Mouse (Mus musculus) cerebellum, postnatal 4 days (tissue): ENCODE measurements around the gene Clic4.

Experiments
- DNase-seq, 2 experiments: peaks; one replicate each; pipeline ENCODE4 v3.0.0; 2022; ENCODE audit warnings: low spot score in 2 of 2, mixed read lengths in 1 of 2

The Clic4 gene

DNA sequence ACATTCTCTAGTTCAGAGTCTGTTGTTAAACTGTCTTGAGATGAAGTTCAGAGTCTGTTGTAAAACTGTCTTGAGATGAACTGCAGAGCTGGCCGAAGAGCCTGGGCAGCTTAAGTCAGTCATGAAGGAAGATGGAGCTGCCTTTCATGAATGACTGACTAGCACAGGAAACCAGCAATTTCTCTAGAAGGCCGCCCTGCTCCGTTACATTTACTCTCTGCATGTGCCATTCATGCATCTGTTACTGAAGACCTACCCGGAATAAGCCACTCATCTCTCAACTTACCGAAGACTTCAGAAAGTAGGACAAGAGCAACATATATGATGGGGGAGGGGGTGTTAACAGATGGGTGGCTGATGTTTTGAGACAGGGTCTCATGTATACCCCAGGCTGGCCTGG is 40.1 kb downstream of the Clic4 start:
- DNase-seq = no peak

DNA sequence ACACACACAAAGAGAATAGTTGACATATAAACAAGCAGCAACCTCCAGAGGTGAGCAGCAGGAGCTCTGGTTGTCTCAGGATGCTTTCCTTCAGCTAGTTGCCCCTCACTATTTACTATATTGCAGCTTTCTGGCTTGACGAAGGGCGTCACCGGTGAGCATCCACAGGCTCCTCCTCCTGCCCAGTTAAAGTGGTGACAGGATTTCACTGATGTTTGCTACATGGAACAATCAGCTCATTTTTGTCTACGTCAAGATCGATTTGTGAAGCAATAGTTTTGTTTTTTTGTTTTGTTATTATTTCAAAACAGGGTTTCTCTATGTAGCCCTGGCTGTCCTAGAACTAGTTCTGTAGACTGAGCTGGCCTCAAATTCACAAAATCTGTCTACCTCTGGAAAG is 41.1 kb downstream of the Clic4 start:
- no peak for DNase-seq

DNA sequence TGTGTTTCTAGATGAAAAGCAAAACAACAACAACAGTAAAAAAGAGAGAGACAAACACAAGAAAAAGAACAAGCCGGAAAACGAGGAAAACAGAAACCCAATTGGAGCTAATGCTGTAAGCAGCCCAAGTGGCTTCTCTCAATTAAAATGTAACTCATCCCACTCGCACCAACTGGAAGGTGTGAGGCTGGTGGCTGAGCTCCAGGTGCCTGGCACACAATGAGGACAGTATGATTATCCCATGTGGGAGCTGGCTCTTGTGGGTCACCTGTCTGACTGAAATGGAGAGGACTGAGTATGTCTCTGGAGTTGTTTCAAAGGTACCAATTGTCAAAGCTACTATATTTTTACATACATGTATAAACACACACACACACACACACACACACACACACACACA is 41.5 kb downstream of the Clic4 start:
- DNase-seq = no peak

DNA sequence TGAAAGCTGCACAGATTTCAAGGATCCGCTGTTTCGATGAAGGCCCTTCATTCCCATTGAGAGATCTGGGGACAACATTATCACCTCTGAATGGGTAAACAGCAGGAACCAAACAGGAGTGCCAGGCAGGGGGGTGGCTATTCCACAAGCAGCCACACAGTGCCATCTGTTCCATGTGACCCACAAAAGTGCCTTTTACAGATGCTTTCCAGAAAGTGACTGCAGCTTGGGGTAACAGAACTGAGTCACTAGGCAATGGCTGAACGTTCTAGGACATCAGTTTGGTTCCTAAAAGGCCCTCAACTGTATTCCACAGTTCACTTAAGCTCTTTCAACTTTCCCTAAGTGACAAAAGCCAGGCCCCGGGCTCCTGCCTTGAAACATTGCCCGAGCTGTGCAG is 42.0 kb downstream of the Clic4 start:
- DNase-seq = no peak

DNA sequence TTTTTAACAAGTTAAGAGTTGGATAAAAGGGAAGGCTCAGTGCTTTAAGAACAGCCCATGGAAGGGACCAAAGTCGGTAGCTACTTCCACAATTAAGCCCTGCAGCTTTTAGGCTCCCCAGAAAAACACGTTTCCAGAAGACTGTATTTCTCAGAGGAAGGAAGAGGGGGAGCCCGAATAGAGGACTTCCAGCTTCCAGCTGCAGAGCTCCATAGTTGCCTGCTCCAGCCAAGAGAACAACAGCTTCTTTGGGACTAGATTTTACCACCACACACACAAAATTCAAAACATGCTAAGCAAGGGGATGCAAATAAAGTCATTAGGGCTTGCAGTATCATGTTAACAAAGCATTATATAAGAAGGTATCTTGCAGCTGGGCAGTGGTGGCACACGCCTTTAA is 42.7 kb downstream of the Clic4 start:
- no peak for DNase-seq

DNA sequence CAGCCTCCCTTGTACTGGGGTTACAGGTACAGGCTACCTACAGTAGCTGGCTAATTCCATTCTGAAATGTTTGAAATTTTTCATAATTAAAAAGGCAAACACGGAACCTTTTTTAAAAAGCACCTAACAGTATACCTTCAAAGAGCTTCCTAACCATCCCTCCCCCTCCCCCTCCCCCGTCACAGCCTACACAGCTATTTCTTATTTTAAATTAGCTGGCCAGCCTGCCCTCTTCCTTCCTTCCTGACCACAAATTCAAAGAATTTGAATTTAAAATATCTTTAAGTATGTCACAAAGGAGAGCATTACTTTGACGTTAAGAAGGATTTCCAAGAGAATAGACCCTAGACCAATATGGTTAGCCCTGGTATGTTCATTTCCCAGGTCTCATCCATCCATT is 44.5 kb downstream of the Clic4 start:
- no peak for DNase-seq

DNA sequence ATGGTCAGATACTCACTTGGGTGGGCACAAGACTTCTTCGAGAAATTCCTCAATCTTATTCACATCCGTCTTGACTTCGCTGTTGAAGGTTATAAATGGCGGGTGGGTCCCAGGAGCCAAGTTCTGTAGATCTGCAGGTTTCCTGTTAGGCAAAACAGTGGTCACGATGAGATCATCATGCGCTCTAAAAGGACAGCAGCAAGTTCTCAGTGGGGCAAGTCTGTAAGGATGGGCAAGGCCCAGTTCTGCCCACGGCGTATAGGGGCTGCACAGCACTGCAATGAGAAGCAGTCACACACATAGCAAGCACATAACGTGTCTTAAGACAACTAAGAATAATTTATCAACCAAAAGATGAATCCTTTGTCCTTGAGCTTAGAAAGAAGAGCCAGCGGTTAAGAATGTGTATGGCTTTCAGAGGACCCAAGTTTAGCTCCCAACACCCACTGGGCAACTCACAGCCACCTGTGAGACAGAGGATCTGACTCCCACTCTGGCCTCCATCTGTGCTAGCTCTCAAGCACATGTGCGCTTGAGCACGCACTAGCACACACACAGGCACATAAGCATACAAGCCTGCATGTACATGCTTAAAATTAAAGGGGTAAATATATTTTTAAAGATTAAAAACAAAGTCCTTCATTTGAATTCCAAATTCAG is 46.5 kb downstream of the Clic4 start:
- no peak for DNase-seq

DNA sequence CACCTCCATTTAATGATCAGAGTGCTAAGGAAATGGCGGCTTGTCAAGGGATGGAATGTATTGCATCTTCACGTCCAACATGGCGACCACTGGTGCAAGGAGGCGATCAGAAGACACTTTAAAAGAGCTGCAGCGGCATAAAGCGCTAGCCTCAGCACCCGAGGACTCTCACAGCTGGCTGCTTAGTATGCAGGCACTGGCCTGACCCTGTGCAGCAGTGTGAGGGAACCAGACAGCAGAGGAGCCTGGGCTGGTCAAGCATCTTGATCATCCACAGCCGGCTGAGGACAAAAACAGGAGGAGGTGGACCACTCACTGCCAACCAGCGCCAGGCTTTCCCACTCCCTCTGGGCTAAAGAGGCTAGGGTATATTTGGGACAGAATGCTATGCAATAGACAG is 48.8 kb downstream of the Clic4 start:
- no peak for DNase-seq

DNA sequence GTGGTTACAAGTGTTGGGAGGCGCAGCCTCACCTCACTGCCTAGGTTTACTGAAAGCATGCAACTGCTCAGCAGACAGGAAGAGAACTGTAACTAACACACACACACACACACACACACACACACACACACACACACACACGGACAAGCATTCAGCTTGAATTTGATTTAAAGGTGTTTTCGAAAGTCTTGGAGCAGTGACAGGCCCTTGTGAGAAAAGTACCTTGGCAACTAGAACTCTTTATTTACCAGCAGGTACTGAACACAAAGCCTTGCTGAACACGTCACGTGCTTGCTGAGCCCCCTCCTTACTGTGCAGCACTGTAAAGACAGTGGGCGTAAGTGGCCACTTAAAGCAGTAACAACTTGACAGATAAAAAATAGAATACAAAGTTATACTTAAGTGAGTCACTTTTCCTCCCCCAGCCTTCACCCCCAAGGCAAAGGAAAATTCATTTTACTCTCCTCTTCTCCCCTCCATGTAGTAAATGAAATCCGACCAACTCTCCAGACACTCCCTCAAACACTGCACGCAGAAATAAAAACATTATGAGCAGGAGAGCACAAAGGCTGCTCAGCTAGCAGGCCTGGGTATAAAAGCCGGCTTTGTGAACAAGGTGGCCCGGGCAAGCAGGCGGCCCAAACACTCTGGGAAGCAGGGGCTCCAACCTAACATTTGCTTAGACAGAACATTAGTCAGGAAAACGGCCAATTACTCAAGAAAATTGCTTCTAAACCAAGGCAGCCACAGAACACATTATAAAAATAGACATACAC is 50.8 kb downstream of the Clic4 start:
- no peak for DNase-seq

DNA sequence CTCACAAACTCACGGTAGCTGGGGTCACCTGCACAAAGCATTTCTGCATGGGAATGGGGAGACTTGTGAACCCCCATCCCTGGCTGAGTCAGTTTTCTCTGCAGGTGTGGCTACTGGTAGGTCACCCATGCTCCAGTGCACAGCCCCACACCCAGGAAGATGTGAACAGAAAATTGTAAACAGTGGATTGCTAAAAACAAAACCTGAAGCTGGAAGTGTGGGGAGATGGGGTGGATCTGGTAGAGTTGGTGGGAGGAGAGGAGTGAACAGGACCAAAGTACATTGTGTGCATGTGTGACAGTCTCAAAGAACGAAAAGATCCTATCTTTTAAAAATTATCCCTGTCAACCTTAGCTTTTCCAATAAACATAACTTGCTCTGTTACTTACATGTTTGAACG is 52.0 kb downstream of the Clic4 start:
- no peak for DNase-seq

DNA sequence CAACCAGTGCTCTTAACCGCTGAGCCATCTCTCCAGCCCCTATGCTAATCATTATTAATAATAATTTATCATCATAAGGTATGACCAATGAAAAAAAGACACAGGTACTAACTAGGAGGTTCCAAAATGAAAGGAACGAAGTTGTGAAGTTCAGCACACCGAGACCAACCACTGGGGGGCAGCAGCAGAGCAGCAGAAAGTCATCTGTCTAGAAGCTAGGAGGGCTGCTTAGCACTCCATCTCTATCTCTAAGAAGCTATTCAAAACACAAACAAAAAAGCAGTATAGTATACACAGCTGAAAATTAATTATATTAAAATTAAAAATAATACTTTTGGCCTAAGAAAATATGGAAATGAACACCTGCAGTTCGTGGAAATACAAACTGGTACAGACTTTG is 53.0 kb downstream of the Clic4 start:
- peak; percentile 62 to 76 for DNase-seq

DNA sequence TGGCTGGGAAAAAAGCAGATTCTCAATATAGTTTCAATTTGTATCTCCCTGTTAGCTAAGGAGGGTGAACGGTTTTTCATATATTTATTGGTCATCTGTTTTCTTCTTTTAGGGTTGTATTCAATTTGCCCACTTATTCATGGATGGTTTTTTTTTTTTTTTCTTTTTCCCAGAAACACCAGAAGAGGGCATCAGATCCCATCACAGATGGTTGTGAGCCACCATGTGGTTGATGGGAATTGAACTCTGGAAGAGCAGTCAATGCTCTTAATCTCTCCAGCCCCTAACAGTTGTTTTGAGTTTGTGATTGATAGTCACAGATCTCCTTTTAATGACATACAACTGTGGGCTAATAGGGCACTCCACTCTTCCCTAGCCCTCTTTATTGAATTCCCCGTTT is 62.8 kb downstream of the Clic4 start:
- DNase-seq = no peak

DNA sequence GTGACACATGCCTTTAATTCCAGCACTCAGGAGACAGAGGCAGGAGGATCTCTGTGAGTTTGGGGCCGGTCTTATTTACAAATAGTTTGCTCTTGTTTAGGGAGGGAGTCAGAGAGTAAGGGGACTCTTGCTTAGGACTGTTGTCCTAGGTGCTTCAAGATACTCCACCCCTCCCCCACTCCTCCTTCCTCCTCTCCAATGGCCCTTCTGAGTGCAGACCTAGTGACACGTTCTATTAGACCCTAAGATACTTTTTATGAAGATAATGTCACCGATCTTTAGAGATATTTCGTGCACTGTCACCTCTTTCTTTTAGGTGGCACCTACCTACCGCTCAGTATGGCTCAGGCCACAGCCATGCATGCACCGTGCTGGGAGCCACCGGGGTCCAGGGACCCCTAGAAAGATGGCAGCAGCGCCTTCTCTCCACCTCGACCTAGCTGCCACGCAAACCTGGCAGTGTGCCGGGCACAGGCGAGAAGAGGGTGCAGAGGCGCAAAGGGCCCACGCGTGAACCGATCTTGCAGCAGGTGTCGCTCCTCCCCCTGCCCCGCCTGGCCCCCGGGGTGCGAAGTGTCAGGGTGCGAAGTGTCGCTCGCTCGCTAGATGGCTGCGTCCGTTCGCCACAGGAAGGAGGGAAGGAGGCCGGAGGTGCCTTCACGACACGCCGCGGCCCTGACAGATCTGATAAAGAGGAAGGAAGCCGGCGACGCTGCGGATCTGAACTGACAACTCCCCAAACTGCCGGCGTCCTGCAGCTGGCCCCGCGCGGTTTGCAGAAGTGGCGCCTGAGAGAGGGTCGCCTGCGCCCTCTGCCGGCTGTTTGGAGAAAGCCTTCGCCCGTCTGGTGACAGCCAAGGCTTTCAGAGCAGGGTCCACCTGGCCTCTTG is 66.7 kb downstream of the Clic4 start:
- peak; percentile 77 to 86 for DNase-seq

DNA sequence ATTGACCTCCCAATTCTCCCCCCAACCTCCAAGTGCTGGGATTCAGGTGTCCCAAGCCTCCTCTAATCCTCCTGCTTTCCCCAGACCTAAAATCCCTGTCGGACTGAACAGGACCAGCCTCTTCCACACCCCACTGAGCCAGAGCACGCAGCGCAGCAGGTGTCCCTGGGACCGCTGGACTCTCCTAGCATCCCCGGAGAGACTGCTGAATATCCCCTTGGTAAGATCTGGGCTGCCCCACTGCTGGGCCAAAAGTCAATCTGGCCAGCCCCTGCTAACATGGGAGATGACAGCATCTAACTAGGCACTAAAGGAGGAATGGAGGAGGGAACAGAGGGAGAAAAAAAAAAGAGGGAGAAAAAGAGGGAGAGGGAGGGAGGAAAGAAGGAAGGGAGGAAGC is 67.4 kb downstream of the Clic4 start:
- no peak for DNase-seq

DNA sequence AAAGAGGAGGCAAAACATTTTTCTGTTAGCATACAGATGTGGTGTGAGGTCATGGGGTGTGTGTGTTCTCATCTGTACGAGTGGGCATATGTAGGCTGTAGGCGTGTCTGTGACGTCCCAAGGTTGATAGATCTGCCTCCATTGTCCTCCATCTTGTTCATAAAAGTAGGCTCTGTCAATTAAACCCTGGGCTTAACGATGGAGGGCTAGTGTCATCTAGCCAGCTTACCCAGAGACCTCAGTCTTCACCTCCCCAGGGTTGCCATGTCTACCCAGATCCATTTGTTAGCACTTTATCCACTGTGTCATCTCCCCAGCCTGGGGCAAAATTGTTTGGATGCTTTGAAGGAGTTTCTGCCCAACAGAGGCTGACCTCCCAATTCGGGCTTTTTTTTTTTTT is 67.9 kb downstream of the Clic4 start:
- no peak for DNase-seq

DNA sequence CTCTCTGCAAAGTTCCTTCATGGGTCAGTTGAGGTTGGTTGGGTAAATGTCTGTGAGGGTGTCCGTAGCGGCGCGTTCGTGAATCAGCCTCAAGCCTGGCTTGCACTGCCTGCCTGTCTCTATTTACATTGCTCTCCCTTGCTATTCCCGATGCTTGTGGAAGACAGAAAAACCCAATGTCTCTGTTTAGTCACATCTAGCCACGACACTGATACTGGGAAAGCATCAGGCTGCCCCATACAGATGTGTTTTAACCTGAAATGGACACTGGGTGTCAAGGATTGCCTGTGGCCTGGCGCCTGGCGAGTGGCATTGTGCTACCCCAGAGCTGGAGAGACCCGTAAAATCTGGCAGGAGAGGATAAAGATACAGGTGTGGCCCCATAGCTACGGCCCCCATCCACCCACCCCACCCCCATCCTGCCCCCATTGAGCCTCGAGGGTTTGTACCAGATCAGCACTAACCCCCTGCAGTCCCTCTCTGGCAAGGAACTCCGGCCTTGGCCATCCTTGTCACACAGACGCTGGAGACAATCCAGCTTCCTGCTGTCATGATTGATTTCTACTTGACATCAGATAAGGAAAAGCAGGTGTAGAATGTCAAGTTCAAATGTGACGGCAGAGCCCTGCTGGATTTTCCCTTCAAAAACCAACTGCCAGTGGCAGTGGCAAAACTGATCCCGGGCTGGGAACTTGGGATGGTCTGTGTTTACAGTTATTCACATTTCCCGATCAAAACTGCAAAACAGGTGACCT is 68.6 kb downstream of the Clic4 start:
- no peak for DNase-seq

DNA sequence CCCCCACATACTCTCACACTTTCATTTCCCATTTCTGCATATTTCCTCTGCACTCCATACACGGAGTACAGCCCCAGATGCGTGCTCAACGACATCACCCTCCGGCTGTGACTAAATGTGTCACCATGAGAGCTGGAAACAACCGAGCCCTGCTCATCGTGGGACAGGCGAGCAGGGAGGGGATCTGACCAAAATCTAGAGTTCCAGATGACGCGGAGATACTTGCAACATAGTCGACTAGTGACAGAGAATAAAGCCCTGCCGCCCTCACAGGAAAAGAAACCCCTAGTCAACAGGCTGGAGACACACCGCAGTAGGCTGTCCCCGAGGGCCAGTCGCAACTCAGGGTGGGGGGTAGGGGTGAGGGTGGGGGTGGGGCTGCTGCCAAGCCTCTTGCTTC is 69.3 kb downstream of the Clic4 start:
- DNase-seq = no peak

DNA sequence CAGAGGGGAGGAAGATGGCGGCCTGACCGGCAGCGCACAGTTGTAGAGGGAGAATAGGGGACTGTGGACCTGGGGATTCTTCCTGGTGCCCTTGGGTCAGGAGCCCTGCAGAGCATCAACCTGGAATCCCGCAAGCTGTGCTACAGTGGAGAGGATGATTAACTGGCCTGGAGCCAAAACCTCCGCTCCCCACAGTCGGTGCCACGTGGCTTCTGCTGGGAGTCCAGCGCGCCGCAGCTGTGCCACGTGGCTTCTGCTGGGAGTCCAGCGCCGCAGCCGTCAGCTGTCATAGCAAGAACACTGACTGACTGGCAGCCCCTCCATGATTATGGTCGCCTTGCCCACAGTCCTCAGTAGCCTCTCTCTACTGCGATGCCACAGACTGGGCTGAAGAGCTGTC is 70.8 kb downstream of the Clic4 start:
- peak in 1 of 2 experiments; percentile 13 for DNase-seq

DNA sequence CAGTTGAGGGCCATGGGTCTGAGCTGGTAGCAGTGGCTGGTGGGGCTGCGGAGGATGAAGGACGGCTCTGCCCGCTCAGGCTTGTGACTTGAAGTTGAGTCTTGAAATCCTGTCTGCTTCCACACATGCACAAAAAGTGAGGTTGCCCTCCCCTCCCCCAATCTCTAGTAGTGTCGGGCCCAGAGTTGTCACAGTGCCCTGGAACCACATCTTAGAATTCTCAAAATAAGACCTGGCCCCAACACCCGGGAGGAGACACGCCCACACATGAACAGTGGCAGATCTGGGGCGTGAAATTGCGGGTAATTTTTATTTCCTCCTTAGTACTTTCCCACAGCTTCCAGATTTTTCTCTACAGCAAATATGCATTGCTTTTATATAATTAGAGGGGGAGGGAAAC is 74.8 kb downstream of the Clic4 start:
- DNase-seq = no peak

DNA sequence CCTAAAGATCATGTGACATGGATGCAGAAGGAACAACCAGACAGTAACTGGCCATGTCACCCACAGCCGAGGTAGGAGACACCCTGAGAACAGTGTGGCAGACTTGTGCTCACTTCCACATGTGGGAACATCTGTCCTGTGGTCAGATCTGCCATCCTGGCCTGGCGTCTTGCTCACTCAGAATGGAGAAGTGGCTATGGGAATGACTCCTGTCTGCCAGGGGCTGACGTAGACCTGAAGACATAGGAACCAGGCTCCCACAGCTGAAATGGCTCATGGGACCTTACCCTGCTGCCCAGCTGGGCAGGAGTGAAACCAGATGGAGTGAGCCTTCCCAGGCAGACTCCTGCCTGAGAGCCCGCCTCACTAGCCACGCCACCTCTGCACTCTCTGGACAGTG is 79.8 kb downstream of the Clic4 start:
- DNase-seq = no peak

DNA sequence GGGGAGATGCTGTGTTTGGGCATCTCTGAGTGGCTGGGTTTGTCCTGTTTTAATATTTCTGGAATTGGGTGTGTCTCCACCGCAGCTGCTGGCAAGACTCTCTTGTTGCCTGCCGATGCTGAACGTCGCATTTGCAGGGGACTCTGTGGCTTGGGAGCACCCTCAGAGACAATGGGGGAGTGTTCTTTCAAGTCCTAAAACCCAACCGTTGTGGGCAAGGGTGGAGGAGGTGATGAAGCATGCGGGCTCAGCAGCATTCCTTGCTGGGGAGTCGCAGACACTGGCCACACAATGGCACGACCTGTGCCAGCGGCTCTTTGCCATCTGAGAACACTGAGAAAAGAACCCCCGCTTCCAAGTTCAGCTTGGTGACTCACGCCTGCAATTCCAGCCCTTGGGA is 81.0 kb downstream of the Clic4 start:
- no peak for DNase-seq

DNA sequence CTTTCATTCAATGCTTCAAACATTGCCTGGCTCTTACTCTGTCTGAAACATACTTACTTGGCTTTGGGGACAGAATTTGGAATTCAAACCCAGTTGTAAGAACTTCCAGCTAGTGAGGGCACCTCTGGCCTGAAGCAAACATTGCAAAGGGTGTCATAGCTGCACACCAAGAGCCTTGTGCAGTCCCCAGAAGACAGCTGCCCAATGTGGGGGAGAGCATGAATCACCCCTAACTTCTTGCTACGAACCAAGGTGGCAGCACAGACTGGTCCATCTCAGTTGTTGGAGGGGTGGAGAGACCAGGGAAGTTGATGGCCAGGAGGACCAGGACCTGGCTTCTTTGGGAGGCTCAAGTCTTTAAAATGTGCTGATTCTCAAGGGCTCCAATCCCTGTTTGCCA is 81.4 kb downstream of the Clic4 start:
- DNase-seq = no peak
